Mouse (Mus musculus) myocyte (in vitro differentiated cells): ENCODE measurements around the gene Sec24d. TPM values are rescaled to one million over a fixed set of nuclear protein-coding genes. Genes with fewer than 3 reads are reported as not detected.

ENCODE experiments used
- H3K27me3 ChIP-seq: one replicate; pipeline ENCODE4 v1.6.1; 2011; ENCODE audit not compliant: control insufficient read depth, insufficient read depth, insufficient read length
- H3K36me3 ChIP-seq: one replicate; pipeline ENCODE4 v1.6.1; 2011; ENCODE audit not compliant: control insufficient read depth, insufficient read depth
- H3K4me2 ChIP-seq: one replicate; pipeline ENCODE4 v1.6.1; 2011; ENCODE audit warnings: low read depth, control low read depth
- H3K4me3 ChIP-seq: one replicate; pipeline ENCODE4 v1.5.1; 2011; ENCODE audit warnings: mild to moderate bottlenecking, control low read depth, moderate library complexity
- H3K79me2 ChIP-seq: one replicate; pipeline ENCODE4 v1.6.1; 2011; ENCODE audit not compliant: control insufficient read depth, insufficient read depth
- H3ac ChIP-seq: one replicate; pipeline ENCODE4 v1.6.1; 2011; ENCODE audit not compliant: control insufficient read depth, insufficient read length
- CEBPB ChIP-seq: IDR thresholded peaks from 2 replicates; pipeline ENCODE4 v1.6.1; 2011; ENCODE audit warnings: mild to moderate bottlenecking, moderate library complexity; ENCODE audit not compliant: poor library complexity, insufficient read depth, severe bottlenecking
- E2F4 ChIP-seq: IDR thresholded peaks from one replicate; pipeline ENCODE4 v1.6.1; 2011; ENCODE audit warnings: mild to moderate bottlenecking, control low read depth, moderate library complexity; ENCODE audit not compliant: insufficient read depth
- MAX ChIP-seq: IDR thresholded peaks from one replicate; pipeline ENCODE4 v1.6.1; 2011; ENCODE audit warnings: low read depth, mild to moderate bottlenecking, control low read depth
- MYOD1 ChIP-seq, 3 experiments: IDR thresholded peaks; one replicate each; pipeline ENCODE4 v1.6.1; 2011; ENCODE audit warnings: control low read depth in 2 of 3, low read depth in 2 of 3, mild to moderate bottlenecking in 2 of 3, moderate library complexity in 1 of 3; ENCODE audit not compliant: insufficient read length in 2 of 3, control insufficient read depth in 1 of 3
- MYOG ChIP-seq, 3 experiments: IDR thresholded peaks; one replicate each; pipeline ENCODE4 v1.6.1; 2011; ENCODE audit warnings: control low read depth in 2 of 3, low read depth in 2 of 3, mild to moderate bottlenecking in 2 of 3; ENCODE audit not compliant: insufficient read length in 2 of 3, control insufficient read depth in 1 of 3, insufficient read depth in 1 of 3
- POLR2A ChIP-seq: IDR thresholded peaks from one replicate; pipeline ENCODE4 v1.6.1; 2011; ENCODE audit warnings: low read depth, mild to moderate bottlenecking, control low read depth, moderate library complexity; ENCODE audit not compliant: insufficient read length
- POLR2AphosphoS2 ChIP-seq: IDR thresholded peaks from one replicate; pipeline ENCODE4 v1.6.1; 2011; ENCODE audit warnings: low read depth, control low read depth; ENCODE audit not compliant: insufficient read length
- REST ChIP-seq: IDR thresholded peaks from one replicate; pipeline ENCODE4 v1.6.1; 2011; ENCODE audit warnings: mild to moderate bottlenecking, control low read depth, moderate library complexity; ENCODE audit not compliant: insufficient read depth, insufficient read length
- SRF ChIP-seq: IDR thresholded peaks from one replicate; pipeline ENCODE4 v1.6.1; 2011; ENCODE audit warnings: low read depth; ENCODE audit not compliant: control insufficient read depth, insufficient read length
- TCF12 ChIP-seq: IDR thresholded peaks from one replicate; pipeline ENCODE4 v1.6.1; 2011; ENCODE audit warnings: mild to moderate bottlenecking, control low read depth; ENCODE audit not compliant: poor library complexity, insufficient read depth, severe bottlenecking
- TCF3 ChIP-seq: IDR thresholded peaks from one replicate; pipeline ENCODE4 v1.6.1; 2011; ENCODE audit warnings: low read depth, control low read depth; ENCODE audit not compliant: insufficient read length
- USF1 ChIP-seq: IDR thresholded peaks from one replicate; pipeline ENCODE4 v1.6.1; 2011; ENCODE audit warnings: low read depth, mild to moderate bottlenecking, control low read depth, moderate library complexity
- polyA plus RNA-seq: library from polyadenylated mRNA; unstranded; fragments of >200 nt; fragmentation: generic; extraction: Trizol; gene quantifications from one replicate; pipeline ENCODE4 v1.2.1, GENCODE M21; 2012; ENCODE audit warnings: missing spikeins

Sec24d gene
- polyA plus RNA-seq, 1 experiment: 36.8 TPM

DNA sequence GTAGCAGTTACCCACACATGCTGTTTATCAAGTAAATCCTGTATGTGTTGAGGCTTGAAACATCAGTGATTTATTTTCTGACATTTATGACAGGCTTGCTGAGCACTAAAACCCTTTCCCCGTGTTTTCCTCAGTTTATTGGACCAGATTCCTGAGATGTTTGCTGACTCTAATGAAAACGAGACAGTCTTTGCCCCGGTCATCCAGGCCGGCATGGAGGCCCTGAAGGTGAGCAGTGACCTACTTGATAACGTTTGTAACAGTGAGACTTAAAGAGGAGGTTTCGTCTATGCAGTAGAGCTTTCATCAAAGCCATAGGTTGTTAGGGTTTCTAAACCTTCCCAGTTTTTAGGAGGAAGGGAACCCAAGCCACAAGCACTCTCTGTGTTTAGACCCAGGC lies 76.4 kb downstream of the Sec24d start:
- Histone ChIP-seq H3K79me2 (no peaks in the 10 kb centered on the region), H3K4me2 (no peak overlapping the region), H3ac (no peak overlapping the region), H3K27me3 (no peaks in the 10 kb centered on the region), H3K36me3 (peaks cover 25% of the 10 kb centered on the region), H3K4me3 (no peak overlapping the region)
- no peak for TF ChIP-seq REST
- no peak for TF ChIP-seq E2F4
- no peak for TF ChIP-seq MYOG (IDR thresholded peaks at IDR 0.05; ENCODE audit: control insufficient read depth in 1 of 3, insufficient read depth in 1 of 3, insufficient read length in 2 of 3, low read depth in 2 of 3)
- no peak for TF ChIP-seq TCF3
- no peak for TF ChIP-seq SRF
- no peak for TF ChIP-seq MYOD1 (IDR thresholded peaks at IDR 0.05; ENCODE audit: control insufficient read depth in 1 of 3, insufficient read length in 2 of 3, low read depth in 2 of 3)
- no peak for TF ChIP-seq TCF12
- no peak for TF ChIP-seq POLR2A
- no peak for TF ChIP-seq USF1
- TF ChIP-seq MAX: no peak
- TF ChIP-seq CEBPB: no peak
- no peak for TF ChIP-seq POLR2AphosphoS2

DNA sequence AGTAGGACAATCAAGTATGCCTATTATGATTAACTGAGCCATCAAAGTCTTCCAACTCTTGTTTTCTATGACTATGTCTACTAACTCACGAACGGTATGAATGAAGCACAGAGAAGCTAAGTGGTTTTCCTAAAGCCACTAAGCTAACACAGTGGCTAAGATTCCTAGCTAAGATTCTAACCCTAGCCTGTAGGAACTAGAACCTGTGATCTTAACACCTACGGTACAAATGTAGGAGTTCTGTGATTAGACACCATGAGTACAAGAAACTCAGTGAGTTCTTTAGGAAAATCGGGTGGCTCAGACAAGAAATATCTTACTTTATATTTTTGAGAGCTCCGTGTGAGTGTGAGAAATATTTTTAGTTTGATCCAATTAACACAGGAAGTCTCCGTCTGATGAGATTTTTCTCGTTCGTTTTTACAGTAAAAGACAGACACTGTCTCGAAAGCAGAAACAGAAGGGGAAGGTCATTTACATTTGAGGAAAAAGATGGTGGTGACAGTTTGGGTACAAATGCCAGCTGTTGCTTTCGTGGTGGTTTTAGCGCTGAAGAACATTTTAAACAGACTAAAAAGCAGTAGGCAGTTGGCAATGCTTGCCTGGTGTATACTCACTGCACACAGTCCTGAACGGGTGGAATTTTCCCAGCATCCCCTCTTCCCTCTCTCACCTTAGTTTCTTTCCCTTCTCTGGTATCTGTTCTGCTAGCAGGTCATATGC lies 81.0 kb downstream of the Sec24d start:
- Histone ChIP-seq H3K4me3 (no peak overlapping the region), H3K36me3 (peaks cover 52% of the 10 kb centered on the region), H3K4me2 (no peak overlapping the region), H3K79me2 (no peaks in the 10 kb centered on the region), H3ac (no peak overlapping the region), H3K27me3 (no peaks in the 10 kb centered on the region)
- TF ChIP-seq POLR2A: no peak
- TF ChIP-seq REST: no peak
- TF ChIP-seq TCF3: no peak

DNA sequence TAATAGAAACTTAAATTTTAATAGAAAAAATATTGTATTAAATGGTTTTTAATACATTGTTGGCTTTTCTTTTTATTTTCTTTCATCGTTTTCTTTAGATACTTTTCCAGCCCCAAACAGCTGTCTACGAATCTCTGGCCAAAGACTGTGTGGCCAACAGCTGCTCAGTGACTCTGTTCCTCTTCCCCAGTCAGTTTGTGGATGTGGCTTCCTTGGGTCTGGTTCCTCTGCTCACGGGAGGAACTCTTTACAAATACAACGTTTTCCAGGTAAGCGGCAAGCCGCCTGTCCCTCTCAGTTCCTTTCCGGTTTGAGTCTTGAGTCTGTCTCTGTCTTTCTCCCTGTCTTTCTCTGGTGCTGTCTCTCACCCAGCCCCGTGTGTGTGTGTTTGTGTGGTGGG lies 83.3 kb downstream of the Sec24d start:
- no peak overlapping the region for H3ac ChIP-seq
- H3K36me3 ChIP-seq: peaks cover 52% of the 10 kb centered on the region
- peak in 1 of 3 experiments; percentile 14 for TF ChIP-seq MYOD1 (IDR thresholded peaks at IDR 0.05; ENCODE audit: control insufficient read depth in 1 of 3, insufficient read length in 2 of 3, low read depth in 2 of 3)
- TF ChIP-seq TCF12: no peak
- H3K4me2 ChIP-seq: no peak overlapping the region
- H3K79me2 ChIP-seq: no peaks in the 10 kb centered on the region
- H3K27me3 ChIP-seq: no peaks in the 10 kb centered on the region
- H3K4me3 ChIP-seq: no peak overlapping the region

DNA sequence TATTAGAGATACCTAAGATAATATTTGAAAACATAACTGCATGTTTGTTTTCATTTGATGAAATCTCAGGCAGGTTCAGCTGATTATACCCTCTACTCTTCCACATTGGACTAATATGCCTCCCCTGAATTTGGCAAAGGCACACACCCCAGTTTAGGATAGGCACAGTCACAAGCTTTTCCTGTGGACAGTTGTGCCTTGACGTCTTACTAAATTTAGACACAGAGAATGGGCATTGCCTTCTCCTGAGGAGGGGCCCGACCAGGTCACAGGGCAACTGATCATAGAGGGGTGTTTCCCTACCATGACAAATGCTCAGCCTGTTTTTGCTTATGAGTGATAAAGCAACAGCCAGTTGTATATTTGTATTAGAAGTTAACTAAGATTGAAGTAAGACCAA lies 84.3 kb downstream of the Sec24d start:
- H3K4me2 ChIP-seq: no peak overlapping the region
- H3K79me2 ChIP-seq: no peaks in the 10 kb centered on the region
- TF ChIP-seq SRF (no peak), REST (no peak), E2F4 (no peak), MYOG (IDR thresholded peaks at IDR 0.05; ENCODE audit: control insufficient read depth in 1 of 3, insufficient read depth in 1 of 3, insufficient read length in 2 of 3, low read depth in 2 of 3) (no peak), TCF12 (no peak), POLR2AphosphoS2 (no peak), POLR2A (no peak), USF1 (no peak), MAX (no peak), MYOD1 (IDR thresholded peaks at IDR 0.05; ENCODE audit: control insufficient read depth in 1 of 3, insufficient read length in 2 of 3, low read depth in 2 of 3) (no peak), TCF3 (no peak), CEBPB (no peak)
- H3K36me3 ChIP-seq: peaks cover 61% of the 10 kb centered on the region
- no peaks in the 10 kb centered on the region for H3K27me3 ChIP-seq
- no peak overlapping the region for H3ac ChIP-seq
- H3K4me3 ChIP-seq: no peak overlapping the region

DNA sequence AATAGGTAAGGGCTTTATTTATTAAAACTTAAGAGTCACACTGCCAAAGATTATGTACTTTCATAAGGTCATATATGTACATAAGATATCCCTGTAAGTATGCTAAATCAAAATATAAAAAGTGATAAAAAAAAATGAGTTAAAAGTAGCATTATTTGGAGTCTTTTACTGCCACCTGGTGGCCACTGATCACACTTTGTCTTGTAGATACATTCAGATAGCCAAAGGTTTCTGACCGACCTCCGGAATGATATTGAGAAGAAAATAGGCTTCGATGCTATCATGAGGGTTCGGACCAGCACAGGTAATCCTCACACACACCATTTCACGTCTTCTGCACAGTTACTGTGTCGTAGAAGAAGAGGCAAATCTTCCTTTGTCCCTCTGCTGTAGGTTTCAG lies 85.9 kb downstream of the Sec24d start:
- TF ChIP-seq MYOD1 (IDR thresholded peaks at IDR 0.05; ENCODE audit: control insufficient read depth in 1 of 3, insufficient read length in 2 of 3, low read depth in 2 of 3) (no peak), MYOG (IDR thresholded peaks at IDR 0.05; ENCODE audit: control insufficient read depth in 1 of 3, insufficient read depth in 1 of 3, insufficient read length in 2 of 3, low read depth in 2 of 3) (no peak), MAX (no peak), POLR2AphosphoS2 (no peak), E2F4 (no peak), REST (no peak), TCF3 (no peak), SRF (no peak), USF1 (no peak), CEBPB (no peak), POLR2A (no peak), TCF12 (no peak)
- no peaks in the 10 kb centered on the region for H3K27me3 ChIP-seq

More for the DNA sequence above, 85.9 kb downstream of the Sec24d start:
- no peaks in the 10 kb centered on the region for H3K79me2 ChIP-seq
- H3K4me2 ChIP-seq: no peak overlapping the region
- H3K36me3 ChIP-seq: peaks cover 72% of the 10 kb centered on the region
- H3ac ChIP-seq: no peak overlapping the region
- H3K4me3 ChIP-seq: no peak overlapping the region
